Mouse (Mus musculus) olfactory bulb, adult 2 months (tissue): Measurements from ENCODE around the gene Sec14l3. TPM values are rescaled to one million over a fixed set of nuclear protein-coding genes. Genes with fewer than 3 reads are reported as not detected.
A peak's percentile ranks its signal among the peaks of the same experiment; 100 is the strongest.
"Not testable (repeated sequence)": the region's sequence is repeated elsewhere in the genome, so short reads cannot be mapped to it uniquely, and the experiment has no call there.

Source experiments
- H3K27ac ChIP-seq: fragments of 200-500 bp; 2 replicates; pipeline ENCODE4 v1.5.1; 2012; ENCODE audit warnings: low read depth, low read length; ENCODE audit not compliant: insufficient read depth
- H3K4me1 ChIP-seq: fragments of 200-500 bp; 2 replicates; pipeline ENCODE4 v1.6.1; 2012; ENCODE audit warnings: low read length; ENCODE audit not compliant: control insufficient read depth, insufficient read depth
- H3K4me3 ChIP-seq: fragments of 200-500 bp; 2 replicates; pipeline ENCODE4 v1.5.1; 2012; ENCODE audit warnings: mild to moderate bottlenecking, low read depth, low read length, moderate library complexity; ENCODE audit not compliant: insufficient read depth
- CTCF ChIP-seq: fragments of 200-500 bp; IDR thresholded peaks from 2 replicates; pipeline ENCODE4 v1.5.1; 2012; ENCODE audit warnings: low read depth, mild to moderate bottlenecking, low read length, moderate library complexity; ENCODE audit not compliant: insufficient read depth
- POLR2A ChIP-seq: fragments of 200-500 bp; IDR thresholded peaks from 2 replicates; pipeline ENCODE4 v1.6.1; 2012; ENCODE audit warnings: mild to moderate bottlenecking, low read depth, low read length, moderate library complexity; ENCODE audit not compliant: insufficient read depth
- WGBS: fragments of 180-500 bp; shearing (Covaris S2); methylation state at CpG from one replicate; pipeline ENCODE4 v1.1.7; 2018; 5-methylcytosine and 5-hydroxymethylcytosine counted together
- polyA plus RNA-seq: library from polyadenylated mRNA; stranded (reverse); fragments of >200 nt; gene quantifications from 2 replicates; pipeline ENCODE4 v1.2.4, GENCODE M21; 2012; ENCODE audit warnings: low replicate concordance; ENCODE audit not compliant: missing spikeins, insufficient read depth, insufficient read length

Sec14l3 gene
- polyA plus RNA-seq, 1 experiment, result not detected

DNA sequence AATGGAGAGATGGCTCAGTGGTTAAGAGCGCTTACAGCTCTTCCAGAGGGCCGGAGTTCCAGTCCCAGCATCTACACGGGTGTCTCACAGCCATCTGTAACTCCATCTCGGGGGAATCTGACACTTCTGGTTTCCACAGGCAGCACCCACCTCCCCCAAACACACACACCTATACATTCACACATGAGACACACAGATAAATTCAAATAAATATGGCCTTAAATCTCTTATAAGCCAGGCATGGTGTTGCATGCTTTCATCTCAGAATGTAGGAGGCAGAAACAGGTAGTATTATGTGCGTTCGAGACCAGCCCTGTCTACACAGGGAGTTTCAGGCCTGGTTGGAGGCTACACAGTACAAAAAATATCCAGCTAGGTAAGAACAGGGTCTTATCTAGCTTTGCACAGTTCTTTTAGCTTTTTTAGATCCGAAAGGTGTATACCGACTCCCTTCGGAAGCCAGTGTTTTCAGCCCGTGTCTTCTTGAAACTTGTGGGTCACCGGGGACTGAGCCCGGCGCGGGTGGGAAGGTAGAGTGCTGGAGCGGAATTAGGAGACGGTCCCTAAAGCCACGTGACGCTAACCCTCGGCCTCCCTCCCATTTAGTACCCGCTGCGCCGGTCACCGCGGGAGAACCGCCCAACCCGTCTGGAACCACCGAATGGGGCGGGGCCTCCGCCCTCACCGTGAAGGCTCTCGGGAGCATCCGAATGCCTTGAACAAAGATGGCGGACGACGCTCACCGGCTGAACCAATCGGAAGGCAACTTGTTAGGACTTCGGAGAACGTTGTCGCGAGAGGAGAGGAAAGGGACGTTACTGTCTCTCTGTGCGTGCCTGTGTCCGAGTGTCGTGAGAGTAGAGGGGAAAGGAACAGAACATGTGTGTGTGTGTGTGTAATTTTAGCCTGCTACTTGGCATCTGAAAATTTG is 31.7 kb downstream of the Sec14l3 start:
- Histone ChIP-seq H3K4me3 (peak overlapping the region; percentile 49), H3K27ac (peak overlapping the region; percentile 89), H3K4me1 (peaks cover 24% of the 10 kb centered on the region)
- 2% methylated on average over 45 of the region's 45 CpGs for WGBS
- TF ChIP-seq POLR2A (peak; percentile 76; the same call in 1 of the 2 replicates), CTCF (no peak)

DNA sequence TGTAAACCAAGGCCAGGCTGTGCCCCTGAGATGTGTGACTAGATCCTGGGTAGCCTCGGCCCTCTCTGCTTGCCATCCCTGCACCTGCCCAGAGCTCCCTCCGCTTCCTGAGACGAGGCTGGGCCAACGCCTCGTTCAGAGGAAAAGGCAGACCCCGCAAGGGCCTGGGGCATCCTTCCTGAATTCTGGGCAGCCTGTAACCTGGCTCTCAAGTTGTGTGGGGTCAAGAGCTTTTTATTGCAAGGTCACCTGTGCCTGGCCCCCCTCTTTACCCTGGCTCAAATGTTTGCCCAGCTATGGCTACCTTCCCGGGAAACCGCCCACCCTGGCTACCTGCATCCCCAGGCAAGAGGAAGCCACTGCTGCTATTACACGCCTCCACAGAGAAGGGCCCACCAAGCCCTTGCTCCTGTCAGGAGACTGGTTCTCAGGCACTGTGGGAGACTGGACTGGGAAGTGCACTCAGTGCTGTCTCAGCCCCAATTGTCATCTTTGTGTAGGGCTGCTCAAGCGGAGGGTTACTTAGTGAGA is 32.5 kb downstream of the Sec14l3 start:
- 18% methylated on average over 10 of the region's 10 CpGs for WGBS
- H3K4me1 ChIP-seq, result peaks cover 21% of the 10 kb centered on the region
- no peak for TF ChIP-seq CTCF
- no peak for TF ChIP-seq POLR2A

DNA sequence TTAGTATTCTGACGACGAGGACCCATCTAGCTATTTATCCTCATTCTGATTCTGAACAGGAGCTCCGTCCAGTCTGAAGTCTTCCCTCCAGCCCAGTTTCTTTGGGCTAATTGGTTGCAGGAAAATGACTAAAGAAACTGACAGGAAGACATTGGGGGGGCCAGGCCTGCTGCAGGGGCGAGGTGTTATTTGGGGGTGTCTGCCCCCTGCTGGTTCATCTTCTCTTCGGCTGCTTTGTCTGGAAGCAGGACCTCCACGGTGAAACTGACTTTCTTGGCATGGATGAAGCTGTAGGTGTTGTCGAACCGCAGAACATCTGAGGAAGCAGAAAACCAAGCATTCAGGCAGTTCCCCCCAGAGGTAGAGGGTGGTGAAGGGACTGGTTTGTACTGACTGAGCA is 33.5 kb downstream of the Sec14l3 start:
- Histone ChIP-seq H3K4me3 (no peak overlapping the region), H3K27ac (no peak overlapping the region), H3K4me1 (peaks cover 20% of the 10 kb centered on the region)
- TF ChIP-seq CTCF (no peak), POLR2A (no peak)
- 47% methylated on average over 8 of the region's 8 CpGs for WGBS

More for the DNA sequence above, 32.5 kb downstream of the Sec14l3 start:
- Histone ChIP-seq H3K27ac (peak overlapping the region; percentile 89), H3K4me3 (peak overlapping the region; percentile 49)

DNA sequence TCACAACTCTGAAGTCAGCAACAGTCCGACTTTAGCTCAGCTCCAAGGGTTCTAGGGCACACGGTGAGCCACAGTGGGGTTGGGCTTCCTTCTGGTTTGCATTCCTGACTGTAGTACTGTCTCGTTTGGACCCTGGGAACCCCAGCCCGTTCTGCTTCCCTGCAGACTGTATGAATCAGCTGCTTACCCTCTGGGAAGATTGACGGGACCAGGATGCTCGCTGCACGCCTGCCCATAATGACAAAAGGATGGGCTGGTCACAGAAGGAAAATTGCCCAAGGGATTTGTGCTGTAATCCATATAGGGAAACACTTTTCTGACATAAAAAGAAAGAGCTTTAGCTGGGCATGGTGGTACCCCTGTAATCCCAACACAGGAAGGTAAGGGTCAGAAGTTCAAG is 34.2 kb downstream of the Sec14l3 start:
- peaks cover 15% of the 10 kb centered on the region for H3K4me1 ChIP-seq

DNA sequence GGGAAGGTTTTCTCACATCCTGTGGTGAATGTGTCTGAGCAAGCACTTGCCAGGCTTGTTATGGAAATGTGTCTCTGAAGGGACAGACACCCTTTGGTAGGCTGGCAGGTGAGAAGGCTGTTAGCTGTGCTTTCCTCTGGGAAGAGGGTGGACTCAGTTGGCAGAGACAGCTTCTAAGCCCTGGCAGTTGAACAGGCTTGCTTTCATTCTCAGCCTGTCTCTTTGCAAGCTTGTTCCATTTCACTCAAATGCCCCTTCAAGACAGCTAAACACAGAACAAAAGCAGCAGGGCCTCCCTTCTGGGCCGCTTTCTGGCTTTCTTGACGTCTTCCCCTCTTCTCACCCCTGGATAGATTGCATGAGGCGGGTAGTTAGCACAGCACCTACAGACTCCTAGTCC is 34.8 kb downstream of the Sec14l3 start:
- H3K4me3 ChIP-seq, result no peak overlapping the region
- TF ChIP-seq CTCF (no peak), POLR2A (no peak)
- 38% methylated on average over 3 of the region's 3 CpGs for WGBS
- H3K4me1 ChIP-seq, result peaks cover 13% of the 10 kb centered on the region
- H3K27ac ChIP-seq, result peak overlapping the region; percentile 26

More for the DNA sequence above, 34.2 kb downstream of the Sec14l3 start:
- WGBS, result 62% methylated on average over 7 of the region's 7 CpGs
- TF ChIP-seq POLR2A (no peak), CTCF (no peak)
- Histone ChIP-seq H3K4me3 (no peak overlapping the region), H3K27ac (no peak overlapping the region)

DNA sequence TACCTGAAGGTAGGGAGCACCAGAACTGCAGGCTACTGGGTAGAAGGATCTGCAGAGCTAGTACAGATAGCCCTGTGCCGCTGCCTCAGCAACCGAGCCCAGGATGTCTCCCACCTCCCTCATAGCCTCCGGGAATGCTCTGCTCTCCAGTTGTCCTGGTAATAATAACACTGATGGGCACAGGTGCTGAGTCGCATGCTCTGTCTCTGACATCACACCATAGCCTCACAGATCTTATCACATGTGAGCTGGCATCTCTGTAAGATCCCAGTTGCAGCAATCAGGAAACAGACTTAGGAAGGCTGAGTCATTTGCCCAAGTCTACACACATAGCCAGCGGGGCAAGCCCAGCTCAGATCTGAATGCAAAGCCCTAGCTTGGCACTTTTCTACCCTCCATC is 37.2 kb downstream of the Sec14l3 start:
- TF ChIP-seq CTCF, result no peak
- no peak for TF ChIP-seq POLR2A
- WGBS, result 66% methylated on average over 5 of the region's 5 CpGs
- Histone ChIP-seq H3K4me1 (peaks cover 17% of the 10 kb centered on the region), H3K4me3 (no peak overlapping the region), H3K27ac (no peak overlapping the region)

DNA sequence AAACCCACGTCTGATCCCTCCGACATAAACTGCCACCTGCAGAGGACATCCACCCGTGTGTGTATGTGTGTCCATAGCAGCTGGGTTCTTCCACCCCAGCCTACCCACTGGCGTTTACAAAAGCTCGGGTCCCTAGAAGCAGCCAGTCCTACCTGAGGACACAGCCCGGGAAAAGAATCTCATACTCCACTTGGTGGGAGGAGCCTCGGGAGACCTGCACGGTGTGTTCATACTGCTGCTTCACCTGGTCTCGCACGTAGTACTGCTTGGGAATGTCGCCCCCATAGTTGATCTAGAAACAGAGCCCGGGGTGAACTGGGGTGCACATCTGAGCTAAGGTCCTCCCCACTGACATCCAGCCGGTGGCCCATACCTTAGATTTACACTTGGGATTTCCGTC is 38.9 kb downstream of the Sec14l3 start:
- H3K27ac ChIP-seq, result no peak overlapping the region

DNA sequence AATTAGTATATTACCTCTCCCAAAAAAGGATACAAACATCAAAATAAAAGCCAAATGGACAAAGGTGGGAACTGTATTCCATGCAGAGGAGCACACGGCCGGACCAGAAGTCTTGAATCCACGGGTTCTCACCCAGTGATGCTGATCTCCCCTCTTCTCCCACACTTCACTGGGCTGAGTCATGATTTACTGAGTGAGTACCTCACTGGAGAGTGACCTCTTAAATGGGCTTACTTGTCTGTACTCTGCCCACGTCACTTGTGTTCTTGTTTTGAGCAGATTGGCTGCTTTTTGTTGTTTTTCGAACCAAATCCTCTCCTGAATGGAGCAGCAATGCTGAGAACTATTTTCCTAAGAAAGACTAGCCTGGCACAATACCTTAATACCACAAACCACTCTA is 40.3 kb downstream of the Sec14l3 start:
- Histone ChIP-seq H3K4me1 (peaks cover 11% of the 10 kb centered on the region; the same call in 1 of the 2 replicates), H3K27ac (peak overlapping the region; percentile 20; the same call in 1 of the 2 replicates), H3K4me3 (no peak overlapping the region)
- WGBS, result 68% methylated on average over 5 of the region's 5 CpGs
- no peak for TF ChIP-seq CTCF
- no peak for TF ChIP-seq POLR2A

More for the DNA sequence above, 38.9 kb downstream of the Sec14l3 start:
- TF ChIP-seq POLR2A, result no peak
- no peak for TF ChIP-seq CTCF
- peaks cover 11% of the 10 kb centered on the region; the same call in 1 of the 2 replicates for H3K4me1 ChIP-seq
- no peak overlapping the region for H3K4me3 ChIP-seq
- WGBS, result 87% methylated on average over 14 of the region's 14 CpGs

DNA sequence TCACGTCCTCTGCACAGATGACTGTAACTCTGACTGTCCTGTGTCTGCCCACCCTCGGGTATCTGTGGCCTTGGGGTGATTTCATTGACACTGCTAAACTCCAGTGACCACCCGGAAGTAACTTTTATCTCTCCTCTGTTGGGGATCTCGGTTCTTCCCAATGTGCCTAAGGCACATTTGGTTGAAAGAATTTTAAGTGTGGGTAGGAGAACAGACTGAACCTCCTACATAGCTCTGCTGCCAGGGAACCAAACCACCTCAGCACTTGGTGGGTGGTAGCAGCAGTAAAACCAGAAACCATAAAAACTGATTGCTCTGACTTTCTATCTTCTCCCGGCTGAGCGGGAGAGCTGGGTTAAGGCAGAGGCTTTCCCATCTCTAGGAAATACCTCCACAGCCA is 40.8 kb downstream of the Sec14l3 start:
- 43% methylated on average over 6 of the region's 6 CpGs for WGBS

DNA sequence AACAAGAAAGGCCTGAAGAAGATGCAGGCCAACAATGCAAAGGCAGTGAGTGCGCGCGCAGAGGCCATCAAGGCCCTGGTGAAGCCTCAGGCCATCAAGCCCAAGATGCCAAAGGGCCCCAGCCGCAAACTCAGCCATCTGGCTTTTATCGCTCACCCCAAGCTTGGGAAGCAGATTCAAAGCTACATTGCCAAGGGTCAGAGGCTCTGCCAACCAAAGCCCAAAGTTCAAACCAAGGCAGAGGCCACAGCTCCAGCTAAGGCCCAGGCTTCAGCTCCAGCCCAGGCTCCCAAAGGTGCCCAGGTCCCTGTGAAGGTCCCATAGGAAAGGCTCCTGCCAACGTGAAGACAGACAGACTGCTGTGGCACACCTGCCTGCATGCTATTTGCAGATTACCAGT is 43.3 kb downstream of the Sec14l3 start:
- 91% methylated on average over 6 of the region's 6 CpGs for WGBS
- H3K27ac ChIP-seq, H3K4me3 ChIP-seq: not testable (repeated sequence)
- H3K4me1 ChIP-seq, result peaks cover 14% of the 10 kb centered on the region; the same call in 1 of the 2 replicates

More for the DNA sequence above, 40.8 kb downstream of the Sec14l3 start:
- no peak overlapping the region for H3K4me3 ChIP-seq
- peaks cover 11% of the 10 kb centered on the region; the same call in 1 of the 2 replicates for H3K4me1 ChIP-seq
- H3K27ac ChIP-seq, result 0 out of 2 replicates have a peak overlapping the region, but pooled peaks have one; percentile 20
- TF ChIP-seq CTCF, result no peak
- TF ChIP-seq POLR2A, result no peak
